Mouse (Mus musculus) C2C12 (cell line): Measurements from ENCODE around the gene Hes7. TPM values are rescaled to one million over a fixed set of nuclear protein-coding genes. Genes with fewer than 3 reads are reported as not detected.

ENCODE experiments used
- H3K27me3 ChIP-seq: one replicate; pipeline ENCODE4 v1.6.1; 2011; ENCODE audit not compliant: control insufficient read depth, insufficient read depth, insufficient read length
- H3K36me3 ChIP-seq: one replicate; pipeline ENCODE4 v1.6.1; 2011; ENCODE audit not compliant: control insufficient read depth, insufficient read depth
- H3K4me3 ChIP-seq: one replicate; pipeline ENCODE4 v1.5.1; 2011; ENCODE audit warnings: mild to moderate bottlenecking, control low read depth; ENCODE audit not compliant: poor library complexity, insufficient read depth, severe bottlenecking
- H3K79me2 ChIP-seq: one replicate; pipeline ENCODE4 v1.6.1; 2011; ENCODE audit not compliant: control insufficient read depth, insufficient read depth
- H3K79me3 ChIP-seq: one replicate; pipeline ENCODE4 v1.6.1; 2011; ENCODE audit warnings: low read depth, control low read depth
- H3ac ChIP-seq: one replicate; pipeline ENCODE3; 2011; ENCODE audit warnings: low read depth; ENCODE audit not compliant: control insufficient read depth, insufficient read length
- CEBPB ChIP-seq: IDR thresholded peaks from one replicate; pipeline ENCODE4 v1.6.1; 2011; ENCODE audit warnings: low read depth, mild to moderate bottlenecking, control low read depth, moderate library complexity
- CTCF ChIP-seq: IDR thresholded peaks from one replicate; pipeline ENCODE4 v1.5.1; 2011; ENCODE audit not compliant: control insufficient read depth, insufficient read depth, insufficient read length
- FOSL1 ChIP-seq: IDR thresholded peaks from one replicate; pipeline ENCODE4 v1.8.0; 2011; ENCODE audit warnings: mild to moderate bottlenecking, low read length; ENCODE audit not compliant: poor library complexity, insufficient read depth, severe bottlenecking
- MAX ChIP-seq: IDR thresholded peaks from one replicate; pipeline ENCODE4 v1.6.1; 2011; ENCODE audit warnings: mild to moderate bottlenecking, control low read depth
- MYOD1 ChIP-seq: IDR thresholded peaks from one replicate; pipeline ENCODE4 v1.6.1; 2011; ENCODE audit warnings: low read depth; ENCODE audit not compliant: control insufficient read depth, insufficient read length
- MYOG ChIP-seq: IDR thresholded peaks from one replicate; pipeline ENCODE4 v1.6.1; 2011; ENCODE audit not compliant: control insufficient read depth, insufficient read length; ENCODE audit errors: extremely low read depth
- USF1 ChIP-seq: IDR thresholded peaks from one replicate; pipeline ENCODE4 v1.6.1; 2011; ENCODE audit warnings: low read depth, mild to moderate bottlenecking, control low read depth, moderate library complexity
- polyA plus RNA-seq: library from polyadenylated mRNA; unstranded; fragments of >200 nt; fragmentation: generic; extraction: Trizol; gene quantifications from one replicate; pipeline ENCODE4 v1.2.1, GENCODE M21; 2012; ENCODE audit warnings: missing spikeins

Gene Hes7
- polyA plus RNA-seq, 1 experiment, result 0.06 TPM

- Histone ChIP-seq H3K79me3 (no peaks in the 10 kb centered on the region), H3K27me3 (no peaks in the 10 kb centered on the region), H3K79me2 (no peaks in the 10 kb centered on the region), H3K36me3 (no peaks in the 10 kb centered on the region), H3K4me3 (peak overlapping the region; percentile 48), H3ac (peak overlapping the region; percentile 83)
- TF ChIP-seq CTCF (no peak), FOSL1 (no peak), MAX (no peak), MYOG (no peak), USF1 (no peak), CEBPB (no peak), MYOD1 (no peak)
Observed at GRCm38 (mm10) chr11:69121741-69122335, 1.6 kb downstream of the Hes7 start.

GRCm38 (mm10) chr11:69122336-69122951 lies 2.2 kb downstream of the Hes7 start, which contains the start of gene 9130213A22Rik:
TSS of gene 9130213A22Rik (minus strand) at chr11:69122589.
- Histone ChIP-seq H3K79me2 (no peaks in the 10 kb centered on the region), H3K4me3 (peak within 1 kb of the TSS; percentile 48), H3ac (peak within 1 kb of the TSS; percentile 83), H3K27me3 (no peaks in the 10 kb centered on the region), H3K79me3 (no peaks in the 10 kb centered on the region), H3K36me3 (no peaks in the 10 kb centered on the region)
- TF ChIP-seq USF1 (no peak), CTCF (peak; percentile 98)

- H3K79me3 ChIP-seq, result no peaks in the 10 kb centered on the region
- H3K36me3 ChIP-seq, result no peaks in the 10 kb centered on the region
- H3ac ChIP-seq, result peak overlapping the region; percentile 83
- TF ChIP-seq CEBPB (peak; percentile 40), MYOD1 (no peak)
- no peaks in the 10 kb centered on the region for H3K79me2 ChIP-seq
- H3K4me3 ChIP-seq, result peak overlapping the region; percentile 57
- H3K27me3 ChIP-seq, result no peaks in the 10 kb centered on the region
Observed at GRCm38 (mm10) chr11:69123056-69123692, 3.0 kb downstream of the Hes7 start.

- no peaks in the 10 kb centered on the region for H3K79me3 ChIP-seq
- H3K27me3 ChIP-seq, result no peaks in the 10 kb centered on the region
- H3K79me2 ChIP-seq, result no peaks in the 10 kb centered on the region
- peak overlapping the region; percentile 57 for H3K4me3 ChIP-seq
- TF ChIP-seq MAX, result peak; percentile 16
- TF ChIP-seq CTCF, result no peak
- TF ChIP-seq CEBPB, result peak; percentile 70
- peak overlapping the region; percentile 68 for H3ac ChIP-seq
- H3K36me3 ChIP-seq, result no peaks in the 10 kb centered on the region
Observed at GRCm38 (mm10) chr11:69123693-69124497, 3.7 kb downstream of the Hes7 start.

- no peaks in the 10 kb centered on the region for H3K27me3 ChIP-seq
- TF ChIP-seq MAX, result no peak
- no peak for TF ChIP-seq MYOG
- no peak for TF ChIP-seq CTCF
- no peak for TF ChIP-seq MYOD1
- TF ChIP-seq USF1, result no peak
- TF ChIP-seq FOSL1, result no peak
- TF ChIP-seq CEBPB, result no peak
- H3K79me3 ChIP-seq, result no peaks in the 10 kb centered on the region
- no peaks in the 10 kb centered on the region for H3K79me2 ChIP-seq
- H3K36me3 ChIP-seq, result no peaks in the 10 kb centered on the region
- H3K4me3 ChIP-seq, result no peak overlapping the region
- H3ac ChIP-seq, result no peak overlapping the region
Observed at GRCm38 (mm10) chr11:69124498-69124847, 4.3 kb downstream of the Hes7 start.
